Mouse (Mus musculus) forebrain, embryonic 14.5 days (tissue): ENCODE results near the gene Bmp2k. TPM values are rescaled to one million over a fixed set of nuclear protein-coding genes. Genes with fewer than 3 reads are reported as not detected.

Experiments used
- ATAC-seq: fragments of 200-750 bp; cut with Nextera tagmentation; 2 replicates; pipeline ENCODE4 v1.8.0; 2017; ENCODE audit warnings: mild to moderate bottlenecking, moderate library complexity
- DNase-seq: peaks from one replicate; pipeline ENCODE4 v3.0.0-alpha.2; 2015; ENCODE audit warnings: low spot score
- H3K27ac ChIP-seq: fragments of 300-500 bp; sonication (generic); 2 replicates; pipeline ENCODE4 v1.5.1; 2014; ENCODE audit warnings: low read depth, mild to moderate bottlenecking, control low read depth, low read length, moderate library complexity
- H3K27me3 ChIP-seq: fragments of 300-500 bp; sonication (generic); replicated peaks from 2 replicates; pipeline ENCODE4 v1.6.1; 2014; ENCODE audit warnings: low read length, control low read depth, mixed read lengths; ENCODE audit not compliant: control insufficient read depth, insufficient read depth
- H3K36me3 ChIP-seq: fragments of 300-500 bp; sonication (generic); 2 replicates; pipeline ENCODE4 v1.6.1; 2014; ENCODE audit warnings: low read length, control low read depth; ENCODE audit not compliant: control insufficient read depth, insufficient read depth
- H3K4me1 ChIP-seq: fragments of 300-500 bp; sonication (generic); 2 replicates; pipeline ENCODE4 v1.6.1; 2014; ENCODE audit warnings: antibody characterized with exemption, low read length, control low read depth; ENCODE audit not compliant: control insufficient read depth, insufficient read depth
- H3K4me2 ChIP-seq: fragments of 300-500 bp; sonication (generic); 2 replicates; pipeline ENCODE4 v1.6.1; 2014; ENCODE audit warnings: mild to moderate bottlenecking, control low read depth, low read length
- H3K4me3 ChIP-seq: fragments of 300-500 bp; sonication (generic); 2 replicates; pipeline ENCODE4 v1.5.1; 2014; ENCODE audit warnings: low read depth, low read length, control low read depth
- H3K9ac ChIP-seq: fragments of 300-500 bp; sonication (generic); 2 replicates; pipeline ENCODE4 v1.6.1; 2014; ENCODE audit warnings: mild to moderate bottlenecking, low read length, control low read depth, moderate library complexity
- H3K9me3 ChIP-seq: fragments of 300-500 bp; sonication (generic); replicated peaks from 2 replicates; pipeline ENCODE4 v1.6.1; 2016; ENCODE audit warnings: low read length, control low read depth, mixed read lengths; ENCODE audit not compliant: control insufficient read depth
- WGBS: fragments of 180-500 bp; shearing (Covaris S2); extraction: QIAGEN DNeasy Blood & Tissue Kit; methylation state at CpG from one replicate; pipeline ENCODE4 v1.1.7; 2014; 5-methylcytosine and 5-hydroxymethylcytosine counted together
- polyA plus RNA-seq: library from polyadenylated mRNA; unstranded; fragments of >200 nt; fragmentation: Nextera tagmentation; extraction: Ambion mirVana; gene quantifications from 2 replicates; pipeline ENCODE4 v1.2.1, GENCODE M21; 2014

Bmp2k gene
- polyA plus RNA-seq, 1 experiment from 2014 or later = 7.1 TPM

DNA sequence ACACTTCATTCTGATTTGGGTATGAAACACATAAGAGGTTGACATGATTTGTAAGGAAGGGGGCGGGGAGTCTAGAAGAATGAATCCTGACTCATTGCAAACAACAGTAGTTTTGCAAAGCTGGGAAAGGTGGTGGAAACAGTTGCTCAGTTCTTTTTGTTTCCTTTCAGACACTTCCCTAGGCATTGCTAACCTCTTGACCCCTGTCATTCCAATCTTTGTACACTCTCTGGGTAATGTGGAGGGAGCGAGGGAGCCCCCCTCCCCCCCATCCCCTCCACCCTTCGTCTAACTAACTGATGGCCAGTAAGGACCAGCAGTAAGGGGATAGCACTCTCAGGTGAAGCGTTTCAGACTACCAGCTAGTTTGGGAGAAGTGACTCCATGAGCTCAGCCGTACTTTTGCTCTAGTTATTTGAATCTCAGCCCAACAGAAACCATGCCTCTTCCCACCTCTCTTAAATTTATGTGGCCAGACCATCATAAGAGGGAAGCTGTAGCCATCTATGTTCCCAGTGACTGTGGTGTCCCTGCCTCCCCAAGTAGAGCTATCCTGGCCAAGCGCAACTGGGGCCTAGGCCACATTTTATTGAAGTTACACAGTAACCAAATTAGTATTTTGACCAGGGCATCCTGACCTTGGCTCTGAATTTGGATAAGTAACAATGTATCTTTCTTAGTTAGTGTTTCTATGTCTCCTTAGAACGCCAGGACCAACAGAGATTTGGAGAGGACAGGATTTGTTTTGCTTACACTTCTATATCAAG lies 27.6 kb upstream of the Bmp2k start:
- Histone ChIP-seq H3K4me1 (peaks cover 2% of the 10 kb centered on the region), H3K4me3 (no peak overlapping the region), H3K9ac (no peak overlapping the region), H3K9me3 (no peaks in the 10 kb centered on the region), H3K36me3 (no peaks in the 10 kb centered on the region), H3K4me2 (no peak overlapping the region), H3K27me3 (no peaks in the 10 kb centered on the region), H3K27ac (no peak overlapping the region)
- ATAC-seq = no peak
- DNase-seq = no peak
- WGBS = 56% methylated on average over 7 of the region's 7 CpGs

DNA sequence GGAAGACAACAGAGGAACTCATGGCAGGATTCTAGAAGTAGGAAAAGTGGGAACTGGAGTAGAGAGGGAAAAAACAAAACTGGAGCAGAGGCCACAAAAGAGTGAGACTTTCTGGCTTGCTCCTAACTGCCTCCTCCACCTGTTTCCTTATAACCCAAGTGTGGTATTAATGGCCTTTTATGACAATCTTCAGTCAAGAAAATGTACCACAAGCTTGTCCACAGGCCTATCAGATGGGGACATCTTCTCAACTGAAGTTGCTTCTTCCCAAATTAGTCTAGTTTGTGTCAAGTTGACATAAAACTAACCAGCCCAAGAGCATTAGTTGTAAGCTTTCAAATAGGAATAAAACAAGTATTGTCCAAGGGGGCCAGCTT lies 27.0 kb upstream of the Bmp2k start:
- H3K27ac ChIP-seq = no peak overlapping the region
- ATAC-seq = no peak
- H3K9ac ChIP-seq = no peak overlapping the region
- H3K4me2 ChIP-seq = no peak overlapping the region
- no peak for DNase-seq
- no peaks in the 10 kb centered on the region for H3K4me1 ChIP-seq
- no peaks in the 10 kb centered on the region for H3K27me3 ChIP-seq
- no peaks in the 10 kb centered on the region for H3K36me3 ChIP-seq
- H3K4me3 ChIP-seq = no peak overlapping the region
- no peaks in the 10 kb centered on the region for H3K9me3 ChIP-seq

GRCm38 (mm10) chr5:96972474-96973130 lies 24.9 kb upstream of the Bmp2k start:
- no peaks in the 10 kb centered on the region for H3K27me3 ChIP-seq
- ATAC-seq (no peak), DNase-seq (no peak)
- no peaks in the 10 kb centered on the region for H3K9me3 ChIP-seq
- no peaks in the 10 kb centered on the region for H3K4me1 ChIP-seq
- no peak overlapping the region for H3K4me2 ChIP-seq
- 87% methylated on average over 5 of the region's 5 CpGs for WGBS
- no peak overlapping the region for H3K4me3 ChIP-seq
- no peak overlapping the region for H3K27ac ChIP-seq
- no peaks in the 10 kb centered on the region for H3K36me3 ChIP-seq
- no peak overlapping the region for H3K9ac ChIP-seq

DNA sequence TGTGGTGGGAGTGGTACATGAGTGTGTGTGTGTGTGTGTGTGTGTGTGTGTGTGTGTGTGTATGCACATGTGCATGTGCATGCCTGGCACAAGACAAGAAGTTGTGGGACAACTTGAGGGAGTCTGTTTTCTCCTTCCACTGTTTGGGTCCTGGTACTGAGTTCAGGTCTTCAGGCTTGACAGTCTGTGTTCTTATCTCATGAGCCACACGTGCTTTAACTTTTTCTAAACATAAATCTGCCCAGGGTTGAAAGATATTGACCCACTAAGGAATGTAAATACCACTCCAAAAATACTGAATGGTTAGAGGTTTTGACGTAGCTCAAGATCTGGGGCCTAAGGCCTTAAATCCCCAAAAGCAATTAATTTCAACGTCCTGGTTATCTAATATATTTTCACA lies 23.8 kb upstream of the Bmp2k start:
- Histone ChIP-seq H3K27me3 (no peaks in the 10 kb centered on the region), H3K27ac (no peak overlapping the region), H3K9ac (no peak overlapping the region), H3K36me3 (no peaks in the 10 kb centered on the region), H3K9me3 (no peaks in the 10 kb centered on the region), H3K4me2 (no peak overlapping the region), H3K4me3 (no peak overlapping the region), H3K4me1 (no peaks in the 10 kb centered on the region)
- DNase-seq = no peak
- no peak for ATAC-seq
- WGBS = 85% methylated on average over 3 of the region's 3 CpGs

- 30% methylated on average over 1 of the region's 1 CpGs for WGBS
- Histone ChIP-seq H3K27me3 (no peaks in the 10 kb centered on the region), H3K4me3 (no peak overlapping the region), H3K4me2 (no peak overlapping the region), H3K36me3 (no peaks in the 10 kb centered on the region), H3K9me3 (no peaks in the 10 kb centered on the region), H3K4me1 (peaks cover 4% of the 10 kb centered on the region; the same call in 1 of the 2 replicates), H3K27ac (no peak overlapping the region), H3K9ac (no peak overlapping the region)
- ATAC-seq (peak; percentile 67; the same call in 1 of the 2 replicates), DNase-seq (peak; percentile 20)
These were observed 22.8 kb upstream of the Bmp2k start for GRCm38 (mm10) chr5:96974661-96975060.

- Histone ChIP-seq H3K4me1 (peaks cover 8% of the 10 kb centered on the region; the same call in 1 of the 2 replicates), H3K4me2 (no peak overlapping the region), H3K27me3 (no peaks in the 10 kb centered on the region), H3K27ac (no peak overlapping the region), H3K9ac (no peak overlapping the region), H3K9me3 (no peaks in the 10 kb centered on the region), H3K36me3 (no peaks in the 10 kb centered on the region), H3K4me3 (no peak overlapping the region)
- 53% methylated on average over 3 of the region's 3 CpGs for WGBS
- ATAC-seq (peak; percentile 80; the same call in 1 of the 2 replicates), DNase-seq (peak; percentile 72)
These were observed 22.4 kb upstream of the Bmp2k start for GRCm38 (mm10) chr5:96975112-96975511.

DNA sequence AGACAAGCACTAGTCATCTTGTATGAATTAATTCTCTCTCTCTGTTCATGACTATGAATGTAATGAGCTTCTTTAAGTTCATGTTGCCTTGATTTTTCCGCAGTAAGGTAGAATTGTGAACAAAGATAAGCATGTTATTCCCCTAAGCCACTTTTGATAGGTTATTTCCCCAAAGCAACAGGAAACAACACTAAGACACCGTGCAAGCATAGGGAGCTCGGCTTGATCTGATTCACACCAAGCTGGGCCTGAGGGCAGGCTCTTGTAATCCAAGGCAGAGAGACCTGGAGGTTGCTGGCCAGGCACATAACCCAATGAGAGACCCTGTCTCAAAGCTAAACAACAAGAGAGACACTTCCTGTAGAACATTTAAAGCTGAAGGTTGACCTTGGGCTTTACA lies 21.3 kb upstream of the Bmp2k start:
- WGBS = 92% methylated on average over 3 of the region's 3 CpGs
- no peak overlapping the region for H3K4me2 ChIP-seq
- H3K4me3 ChIP-seq = no peak overlapping the region
- no peaks in the 10 kb centered on the region for H3K36me3 ChIP-seq
- H3K27me3 ChIP-seq = no peaks in the 10 kb centered on the region
- DNase-seq (no peak), ATAC-seq (no peak)
- H3K9ac ChIP-seq = no peak overlapping the region
- H3K4me1 ChIP-seq = peaks cover 12% of the 10 kb centered on the region; the same call in 1 of the 2 replicates
- H3K9me3 ChIP-seq = no peaks in the 10 kb centered on the region
- no peak overlapping the region for H3K27ac ChIP-seq

DNA sequence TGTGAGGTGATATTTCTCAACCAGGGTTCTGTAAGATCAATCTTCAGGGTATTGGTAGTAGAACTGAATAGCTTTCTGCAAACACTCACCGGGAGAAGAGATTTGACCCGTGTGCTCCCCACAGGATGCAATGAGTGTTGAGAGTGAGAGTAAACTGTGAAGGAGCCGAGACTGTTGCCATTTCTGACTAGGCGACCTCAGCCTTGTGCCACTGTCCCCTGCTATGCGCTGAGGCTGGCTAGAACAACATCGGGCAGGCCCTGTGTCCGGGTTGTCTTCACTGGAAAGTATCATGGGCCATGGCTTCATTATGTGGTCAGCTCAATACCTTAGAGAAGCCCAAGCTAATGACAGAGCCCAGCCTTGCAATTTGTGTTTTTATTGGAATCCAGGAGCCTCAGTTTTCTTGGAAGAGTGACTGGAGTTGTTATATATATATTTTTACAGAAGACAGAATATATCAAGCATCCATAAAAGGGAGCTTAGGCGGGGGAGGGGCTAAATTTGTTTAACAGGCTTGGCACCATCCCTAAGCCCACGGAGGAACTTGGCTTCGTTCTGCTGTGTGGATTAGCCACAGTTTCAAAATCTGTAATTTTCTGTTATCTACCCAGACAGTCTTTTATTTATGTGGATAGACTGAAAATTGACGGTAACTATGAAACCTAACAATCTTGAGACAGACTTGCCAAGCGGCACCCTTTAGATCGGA lies 18.0 kb upstream of the Bmp2k start:
- ATAC-seq (no peak; the same call in 1 of the 2 replicates), DNase-seq (peak; percentile 60)
- Histone ChIP-seq H3K27ac (no peak overlapping the region), H3K9ac (no peak overlapping the region), H3K4me1 (peaks cover 12% of the 10 kb centered on the region; the same call in 1 of the 2 replicates), H3K4me2 (0 out of 2 replicates have a peak overlapping the region, but pooled peaks have one; percentile 6), H3K9me3 (no peaks in the 10 kb centered on the region), H3K4me3 (no peak overlapping the region), H3K27me3 (no peaks in the 10 kb centered on the region), H3K36me3 (no peaks in the 10 kb centered on the region)
- whole genome bisulfite sequencing = 49% methylated on average over 13 of the region's 13 CpGs
